Mouse (Mus musculus): Measurements from ENCODE around the gene Nat8f5. TPM values are rescaled to one million over a fixed set of nuclear protein-coding genes. Genes with fewer than 3 reads are reported as not detected.
"Not testable (repeated sequence)": the region's sequence is repeated elsewhere in the genome, so short reads cannot be mapped to it uniquely, and the experiment has no call there.

Nat8f5 gene
- not detected in 2 replicates for polyA plus RNA-seq (2015; fragmentation: Nextera tagmentation; extraction: Ambion mirVana)

GRCm38 (mm10) chr6:85820837-85821236, at the start of gene Nat8f5, which contains the start of gene Nat8f6:
TSS of gene Nat8f5 (minus strand) at chr6:85820972.
TSS of gene Nat8f6 (minus strand) at chr6:85820954.
- Histone ChIP-seq H3K4me2 (ENCODE audit: low read length) (no peak within 1 kb of the TSS), H3K9ac (replicated peaks; ENCODE audit: low read depth, low read length) (no peak within 1 kb of the TSS), H3K36me3 (ENCODE audit: control insufficient read depth, insufficient read depth) (no peaks in the 10 kb centered on the region), H3K9me3 (ENCODE audit: control insufficient read depth, low read length) (no peaks in the 10 kb centered on the region), H3K4me3 (replicated peaks; ENCODE audit: low read length) (no peak within 1 kb of the TSS), H3K4me1 (replicated peaks; ENCODE audit: control insufficient read depth, insufficient read depth, low read length) (no peaks in the 10 kb centered on the region), H3K27ac (ENCODE audit: low read length) (no peak within 1 kb of the TSS), H3K27me3 (replicated peaks; ENCODE audit: control insufficient read depth, insufficient read depth, low read length) (no peaks in the 10 kb centered on the region)
- ATAC-seq: no peak
- 90% methylated on average over 5 of the region's 5 CpGs for WGBS

- not testable (repeated sequence) for H3K4me2 ChIP-seq (ENCODE audit: low read length); H3K9me3 ChIP-seq (ENCODE audit: control insufficient read depth, low read length); H3K4me1 ChIP-seq (replicated peaks; ENCODE audit: control insufficient read depth, insufficient read depth, low read length); H3K36me3 ChIP-seq (ENCODE audit: control insufficient read depth, insufficient read depth); H3K4me3 ChIP-seq (replicated peaks; ENCODE audit: low read length); H3K9ac ChIP-seq (replicated peaks; ENCODE audit: low read depth, low read length); H3K27me3 ChIP-seq (replicated peaks; ENCODE audit: control insufficient read depth, insufficient read depth, low read length); ATAC-seq; H3K27ac ChIP-seq (ENCODE audit: low read length)
- 89% methylated on average over 5 of the region's 5 CpGs for WGBS
These were observed 48.2 kb upstream of the Nat8f5 start, which contains the start of gene Nat8f2 for GRCm38 (mm10) chr6:85869006-85869405. TSS of gene Nat8f2 (minus strand) at chr6:85869158.

- no peak for ATAC-seq
- Histone ChIP-seq H3K27me3 (replicated peaks; ENCODE audit: control insufficient read depth, insufficient read depth, low read length) (no peaks in the 10 kb centered on the region), H3K9ac (replicated peaks; ENCODE audit: low read depth, low read length) (no peak overlapping the region), H3K27ac (ENCODE audit: low read length) (no peak overlapping the region), H3K4me3 (replicated peaks; ENCODE audit: low read length) (no peak overlapping the region), H3K9me3 (ENCODE audit: control insufficient read depth, low read length) (no peaks in the 10 kb centered on the region), H3K4me1 (replicated peaks; ENCODE audit: control insufficient read depth, insufficient read depth, low read length) (no peaks in the 10 kb centered on the region), H3K4me2 (ENCODE audit: low read length) (no peak overlapping the region), H3K36me3 (ENCODE audit: control insufficient read depth, insufficient read depth) (no peaks in the 10 kb centered on the region)
- WGBS: 90% methylated on average over 8 of the region's 8 CpGs
These were observed 47.2 kb upstream of the Nat8f5 start for GRCm38 (mm10) chr6:85867726-85868690.

- H3K9me3 ChIP-seq (ENCODE audit: control insufficient read depth, low read length); H3K4me2 ChIP-seq (ENCODE audit: low read length); H3K4me3 ChIP-seq (replicated peaks; ENCODE audit: low read length); ATAC-seq; H3K9ac ChIP-seq (replicated peaks; ENCODE audit: low read depth, low read length); H3K27me3 ChIP-seq (replicated peaks; ENCODE audit: control insufficient read depth, insufficient read depth, low read length); H3K36me3 ChIP-seq (ENCODE audit: control insufficient read depth, insufficient read depth); H3K4me1 ChIP-seq (replicated peaks; ENCODE audit: control insufficient read depth, insufficient read depth, low read length); H3K27ac ChIP-seq (ENCODE audit: low read length): not testable (repeated sequence)
- 83% methylated on average over 1 of the region's 1 CpGs for WGBS
These were observed 46.2 kb upstream of the Nat8f5 start for GRCm38 (mm10) chr6:85866995-85867394.

- not testable (repeated sequence) for H3K9me3 ChIP-seq (ENCODE audit: control insufficient read depth, low read length); H3K9ac ChIP-seq (replicated peaks; ENCODE audit: low read depth, low read length); H3K4me2 ChIP-seq (ENCODE audit: low read length); H3K27ac ChIP-seq (ENCODE audit: low read length); ATAC-seq; H3K4me3 ChIP-seq (replicated peaks; ENCODE audit: low read length); H3K36me3 ChIP-seq (ENCODE audit: control insufficient read depth, insufficient read depth); H3K27me3 ChIP-seq (replicated peaks; ENCODE audit: control insufficient read depth, insufficient read depth, low read length); H3K4me1 ChIP-seq (replicated peaks; ENCODE audit: control insufficient read depth, insufficient read depth, low read length)
- 85% methylated on average over 3 of the region's 3 CpGs for WGBS
These were observed 45.4 kb upstream of the Nat8f5 start for GRCm38 (mm10) chr6:85866166-85866565.

GRCm38 (mm10) chr6:85864900-85865639, 44.3 kb upstream of the Nat8f5 start:
- not testable (repeated sequence) for H3K27ac ChIP-seq (ENCODE audit: low read length); H3K4me2 ChIP-seq (ENCODE audit: low read length); H3K36me3 ChIP-seq (ENCODE audit: control insufficient read depth, insufficient read depth); H3K27me3 ChIP-seq (replicated peaks; ENCODE audit: control insufficient read depth, insufficient read depth, low read length); H3K9me3 ChIP-seq (ENCODE audit: control insufficient read depth, low read length); H3K9ac ChIP-seq (replicated peaks; ENCODE audit: low read depth, low read length); H3K4me3 ChIP-seq (replicated peaks; ENCODE audit: low read length); H3K4me1 ChIP-seq (replicated peaks; ENCODE audit: control insufficient read depth, insufficient read depth, low read length); ATAC-seq
- 67% methylated on average over 4 of the region's 7 CpGs for WGBS

- H3K4me3 ChIP-seq (replicated peaks; ENCODE audit: low read length): no peak overlapping the region
- H3K27ac ChIP-seq (ENCODE audit: low read length): no peak overlapping the region
- H3K9me3 ChIP-seq (ENCODE audit: control insufficient read depth, low read length): no peaks in the 10 kb centered on the region
- no peak overlapping the region for H3K9ac ChIP-seq (replicated peaks; ENCODE audit: low read depth, low read length)
- no peak overlapping the region for H3K4me2 ChIP-seq (ENCODE audit: low read length)
- no peaks in the 10 kb centered on the region for H3K4me1 ChIP-seq (replicated peaks; ENCODE audit: control insufficient read depth, insufficient read depth, low read length)
- no peaks in the 10 kb centered on the region for H3K27me3 ChIP-seq (replicated peaks; ENCODE audit: control insufficient read depth, insufficient read depth, low read length)
- 89% methylated on average over 2 of the region's 2 CpGs for WGBS
- H3K36me3 ChIP-seq (ENCODE audit: control insufficient read depth, insufficient read depth): no peaks in the 10 kb centered on the region
- ATAC-seq: no peak
These were observed 43.1 kb upstream of the Nat8f5 start for GRCm38 (mm10) chr6:85863840-85864239.

GRCm38 (mm10) chr6:85863136-85863535, 42.4 kb upstream of the Nat8f5 start:
- Histone ChIP-seq H3K27ac (ENCODE audit: low read length) (no peak overlapping the region), H3K36me3 (ENCODE audit: control insufficient read depth, insufficient read depth) (no peaks in the 10 kb centered on the region), H3K4me2 (ENCODE audit: low read length) (no peak overlapping the region), H3K4me3 (replicated peaks; ENCODE audit: low read length) (no peak overlapping the region), H3K9ac (replicated peaks; ENCODE audit: low read depth, low read length) (no peak overlapping the region), H3K9me3 (ENCODE audit: control insufficient read depth, low read length) (no peaks in the 10 kb centered on the region), H3K4me1 (replicated peaks; ENCODE audit: control insufficient read depth, insufficient read depth, low read length) (no peaks in the 10 kb centered on the region), H3K27me3 (replicated peaks; ENCODE audit: control insufficient read depth, insufficient read depth, low read length) (no peaks in the 10 kb centered on the region)
- no peak for ATAC-seq
- 66% methylated on average over 2 of the region's 2 CpGs for WGBS

- Histone ChIP-seq H3K9ac (replicated peaks; ENCODE audit: low read depth, low read length) (no peak overlapping the region), H3K4me2 (ENCODE audit: low read length) (no peak overlapping the region), H3K36me3 (ENCODE audit: control insufficient read depth, insufficient read depth) (no peaks in the 10 kb centered on the region), H3K4me1 (replicated peaks; ENCODE audit: control insufficient read depth, insufficient read depth, low read length) (no peaks in the 10 kb centered on the region), H3K9me3 (ENCODE audit: control insufficient read depth, low read length) (no peaks in the 10 kb centered on the region), H3K27me3 (replicated peaks; ENCODE audit: control insufficient read depth, insufficient read depth, low read length) (no peaks in the 10 kb centered on the region), H3K4me3 (replicated peaks; ENCODE audit: low read length) (no peak overlapping the region), H3K27ac (ENCODE audit: low read length) (no peak overlapping the region)
- no peak for ATAC-seq
- WGBS: 40% methylated on average over 3 of the region's 3 CpGs
These were observed 41.8 kb upstream of the Nat8f5 start for GRCm38 (mm10) chr6:85862565-85862964.
